Mouse (Mus musculus): ENCODE results near the gene Plcd3. TPM values are rescaled to one million over a fixed set of nuclear protein-coding genes. Genes with fewer than 3 reads are reported as not detected.

Plcd3 gene
- polyA plus RNA-seq, 1 experiment from 2014 or later = 1.0 TPM

DNA sequence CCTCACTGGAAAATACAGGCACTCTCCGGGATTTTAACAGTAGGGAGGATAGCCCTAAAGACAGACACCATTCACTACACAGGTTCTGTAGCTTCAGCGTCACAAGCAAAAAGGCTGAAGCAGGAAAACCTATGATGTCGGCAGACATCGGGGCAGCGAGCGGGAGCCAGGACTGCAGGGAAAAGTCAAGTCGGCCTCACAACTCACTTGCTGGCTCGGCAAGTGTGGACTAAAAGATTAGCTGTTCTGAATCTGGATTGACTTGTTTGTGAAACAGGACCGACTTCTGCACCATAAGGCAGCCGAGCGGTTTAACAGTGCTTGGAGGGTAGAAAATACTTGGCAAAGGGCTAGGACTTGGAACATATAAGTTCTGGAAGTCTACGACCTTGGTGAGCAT lies 11.5 kb upstream of the Plcd3 start:
- Histone ChIP-seq H3K4me2 (peak overlapping the region; percentile 86; the same call in 1 of the 2 replicates), H3K9ac (no peak overlapping the region), H3K27ac (ENCODE audit: low read depth) (no peak overlapping the region), H3K9me3 (ENCODE audit: low read depth, low read length) (no peaks in the 10 kb centered on the region), H3K4me3 (ENCODE audit: low read depth, low read length) (no peak overlapping the region), H3K27me3 (ENCODE audit: insufficient read depth, low read length) (no peaks in the 10 kb centered on the region), H3K36me3 (ENCODE audit: insufficient read depth) (no peaks in the 10 kb centered on the region), H3K4me1 (ENCODE audit: insufficient read depth) (peaks cover 17% of the 10 kb centered on the region)
- WGBS = 43% methylated on average over 12 of the region's 12 CpGs
- no peak for DNase-seq
- no peak for ATAC-seq (ENCODE audit: insufficient read depth)
- TF ChIP-seq CTCF (IDR thresholded peaks at IDR 0.05; ENCODE audit: low read depth) = no peak

DNA sequence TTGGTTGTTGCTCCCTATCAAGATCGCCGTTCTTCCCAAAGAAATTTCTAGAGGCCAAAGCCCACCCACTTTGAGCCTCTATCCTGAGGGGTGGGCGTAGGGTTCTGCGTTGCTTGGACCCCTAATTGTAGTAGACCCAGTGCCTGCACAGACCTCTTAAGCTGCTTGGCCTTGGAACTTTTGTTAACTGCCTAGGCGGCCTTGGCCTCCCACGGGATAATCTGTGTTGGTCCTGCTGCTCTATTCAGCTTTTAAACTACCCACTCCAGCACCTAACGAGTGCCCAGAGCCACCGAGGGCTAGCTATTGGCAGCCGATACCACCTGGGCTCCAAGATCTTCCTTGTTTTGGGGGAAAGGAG lies 11.1 kb upstream of the Plcd3 start:
- Histone ChIP-seq H3K27ac (ENCODE audit: low read depth) (peak overlapping the region; percentile 58), H3K4me1 (ENCODE audit: insufficient read depth) (peaks cover 17% of the 10 kb centered on the region), H3K9me3 (ENCODE audit: low read depth, low read length) (no peaks in the 10 kb centered on the region), H3K4me3 (ENCODE audit: low read depth, low read length) (peak overlapping the region; percentile 41), H3K9ac (peak overlapping the region; percentile 59), H3K27me3 (ENCODE audit: insufficient read depth, low read length) (no peaks in the 10 kb centered on the region), H3K36me3 (ENCODE audit: insufficient read depth) (no peaks in the 10 kb centered on the region), H3K4me2 (peak overlapping the region; percentile 86)
- no peak for TF ChIP-seq CTCF (IDR thresholded peaks at IDR 0.05; ENCODE audit: low read depth)
- ATAC-seq (ENCODE audit: insufficient read depth) (no peak), DNase-seq (no peak)
- 27% methylated on average over 9 of the region's 9 CpGs for WGBS

DNA sequence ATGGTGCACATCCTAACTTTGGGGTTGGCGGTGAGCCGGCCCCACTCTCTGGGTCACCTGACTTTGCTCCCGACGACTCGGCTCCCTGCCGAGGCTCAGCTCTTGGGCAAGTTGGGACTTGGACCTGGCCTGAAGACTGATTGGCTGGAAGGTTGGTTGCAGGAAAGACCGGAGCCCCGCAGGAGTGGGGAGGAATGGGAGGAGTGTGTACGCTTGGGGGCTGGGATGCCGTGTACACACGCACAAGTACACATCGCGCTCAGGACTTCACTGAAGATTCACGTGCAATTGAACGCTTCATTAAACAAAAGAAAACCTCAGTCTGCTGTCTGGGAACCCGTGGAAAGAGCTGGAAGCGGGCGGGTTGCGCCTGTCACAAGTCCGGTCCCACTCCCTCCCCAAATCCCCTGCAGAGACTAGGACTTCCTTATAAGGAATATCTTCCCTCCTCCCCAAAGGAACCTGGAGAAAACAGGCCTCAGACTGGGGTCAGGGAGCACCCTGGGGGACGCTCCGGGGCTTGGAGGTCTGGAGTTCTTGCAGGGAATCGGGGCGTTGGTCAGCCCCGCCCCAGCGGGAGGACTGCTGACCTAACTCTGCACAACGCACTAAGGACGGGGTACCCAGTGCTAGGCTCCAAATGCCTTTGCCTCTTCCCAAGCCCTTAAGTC lies 10.6 kb upstream of the Plcd3 start:
- no peaks in the 10 kb centered on the region for H3K9me3 ChIP-seq (ENCODE audit: low read depth, low read length)
- H3K9ac ChIP-seq = peak overlapping the region; percentile 59
- no peaks in the 10 kb centered on the region for H3K36me3 ChIP-seq (ENCODE audit: insufficient read depth)
- peak overlapping the region; percentile 58 for H3K27ac ChIP-seq (ENCODE audit: low read depth)
- no peaks in the 10 kb centered on the region for H3K27me3 ChIP-seq (ENCODE audit: insufficient read depth, low read length)
- WGBS = under 1% methylated on average over 28 of the region's 28 CpGs
- peak overlapping the region; percentile 86 for H3K4me2 ChIP-seq
- ATAC-seq (ENCODE audit: insufficient read depth) (no peak), DNase-seq (peak; percentile 78)
- H3K4me1 ChIP-seq (ENCODE audit: insufficient read depth) = peaks cover 17% of the 10 kb centered on the region
- H3K4me3 ChIP-seq (ENCODE audit: low read depth, low read length) = peak overlapping the region; percentile 41
- TF ChIP-seq CTCF (IDR thresholded peaks at IDR 0.05; ENCODE audit: low read depth) = no peak

DNA sequence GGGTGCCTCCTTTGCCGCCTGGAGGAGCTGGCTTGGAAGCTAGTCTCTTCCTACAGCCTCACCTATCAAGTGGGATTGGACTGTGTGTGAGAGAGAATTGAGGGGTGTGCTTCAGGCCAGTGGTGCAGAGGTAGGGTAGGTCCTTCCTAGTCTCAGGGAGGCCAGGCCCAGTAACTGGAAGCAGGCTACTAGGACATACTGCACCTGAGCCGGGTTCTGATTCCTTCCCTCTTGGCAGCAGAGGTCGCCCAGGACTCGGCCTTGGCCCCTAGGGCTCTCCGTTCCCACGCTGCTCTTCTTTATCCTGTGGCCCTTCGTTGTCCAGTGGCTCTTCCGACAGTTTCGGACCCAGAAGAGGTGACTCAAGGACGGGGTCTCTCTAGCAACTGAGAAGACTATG lies 9.8 kb upstream of the Plcd3 start:
- Histone ChIP-seq H3K4me2 (peak overlapping the region; percentile 86), H3K9ac (peak overlapping the region; percentile 59), H3K9me3 (ENCODE audit: low read depth, low read length) (no peaks in the 10 kb centered on the region), H3K4me3 (ENCODE audit: low read depth, low read length) (peak overlapping the region; percentile 41), H3K36me3 (ENCODE audit: insufficient read depth) (no peaks in the 10 kb centered on the region), H3K27me3 (ENCODE audit: insufficient read depth, low read length) (no peaks in the 10 kb centered on the region), H3K4me1 (ENCODE audit: insufficient read depth) (peaks cover 17% of the 10 kb centered on the region), H3K27ac (ENCODE audit: low read depth) (no peak overlapping the region)
- ATAC-seq (ENCODE audit: insufficient read depth) (no peak), DNase-seq (no peak)
- WGBS = 19% methylated on average over 10 of the region's 10 CpGs
- no peak for TF ChIP-seq CTCF (IDR thresholded peaks at IDR 0.05; ENCODE audit: low read depth)

DNA sequence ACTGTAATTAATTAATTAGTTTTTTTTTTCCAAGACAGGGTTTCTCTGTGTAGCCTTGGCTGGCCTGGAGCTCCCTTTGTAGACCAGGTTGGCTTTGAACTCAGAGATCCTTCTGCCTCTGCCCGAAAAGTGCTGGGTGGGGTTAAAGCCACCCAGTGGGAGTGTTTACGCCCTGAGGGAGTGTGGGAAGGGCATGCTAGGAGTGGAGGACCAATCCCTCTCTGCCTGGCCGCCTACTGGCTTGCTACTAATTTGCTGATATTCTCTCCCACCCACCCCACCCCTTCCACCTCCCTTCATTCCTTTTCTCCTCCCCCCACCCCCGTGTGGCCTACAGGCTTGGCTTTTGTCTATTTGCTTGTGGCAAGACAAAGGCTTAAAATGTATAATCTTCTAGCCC lies 4.9 kb upstream of the Plcd3 start:
- Histone ChIP-seq H3K27me3 (ENCODE audit: insufficient read depth, low read length) (no peaks in the 10 kb centered on the region), H3K4me1 (ENCODE audit: insufficient read depth) (peaks cover 11% of the 10 kb centered on the region), H3K4me2 (no peak overlapping the region), H3K27ac (ENCODE audit: low read depth) (no peak overlapping the region), H3K36me3 (ENCODE audit: insufficient read depth) (no peaks in the 10 kb centered on the region), H3K4me3 (ENCODE audit: low read depth, low read length) (no peak overlapping the region), H3K9me3 (ENCODE audit: low read depth, low read length) (no peaks in the 10 kb centered on the region), H3K9ac (no peak overlapping the region)
- ATAC-seq (ENCODE audit: insufficient read depth) (no peak), DNase-seq (no peak)
- no peak for TF ChIP-seq CTCF (IDR thresholded peaks at IDR 0.05; ENCODE audit: low read depth)
- 62% methylated on average over 4 of the region's 4 CpGs for WGBS

DNA sequence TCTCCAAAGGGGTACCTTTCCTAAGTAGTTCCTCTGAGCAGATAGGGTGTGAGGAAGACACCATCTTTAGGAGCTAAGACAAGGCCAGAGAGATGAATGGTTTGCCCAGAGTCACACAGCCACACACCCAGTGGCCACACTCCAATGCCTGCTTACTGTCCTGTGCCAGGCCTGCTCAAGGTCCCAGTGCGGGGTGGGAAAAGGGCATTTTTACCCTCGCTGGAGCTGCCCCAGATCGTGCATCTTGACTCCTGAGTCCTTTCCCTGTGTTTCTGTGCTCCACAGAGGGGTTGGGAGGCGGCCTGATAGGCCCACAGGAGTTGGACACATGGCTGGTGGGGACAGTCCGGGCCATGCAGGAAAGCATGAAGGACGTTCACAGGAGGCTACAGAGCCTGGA lies 4.4 kb upstream of the Plcd3 start:
- no peak for ATAC-seq (ENCODE audit: insufficient read depth)
- TF ChIP-seq CTCF (IDR thresholded peaks at IDR 0.05; ENCODE audit: low read depth) = no peak

DNA sequence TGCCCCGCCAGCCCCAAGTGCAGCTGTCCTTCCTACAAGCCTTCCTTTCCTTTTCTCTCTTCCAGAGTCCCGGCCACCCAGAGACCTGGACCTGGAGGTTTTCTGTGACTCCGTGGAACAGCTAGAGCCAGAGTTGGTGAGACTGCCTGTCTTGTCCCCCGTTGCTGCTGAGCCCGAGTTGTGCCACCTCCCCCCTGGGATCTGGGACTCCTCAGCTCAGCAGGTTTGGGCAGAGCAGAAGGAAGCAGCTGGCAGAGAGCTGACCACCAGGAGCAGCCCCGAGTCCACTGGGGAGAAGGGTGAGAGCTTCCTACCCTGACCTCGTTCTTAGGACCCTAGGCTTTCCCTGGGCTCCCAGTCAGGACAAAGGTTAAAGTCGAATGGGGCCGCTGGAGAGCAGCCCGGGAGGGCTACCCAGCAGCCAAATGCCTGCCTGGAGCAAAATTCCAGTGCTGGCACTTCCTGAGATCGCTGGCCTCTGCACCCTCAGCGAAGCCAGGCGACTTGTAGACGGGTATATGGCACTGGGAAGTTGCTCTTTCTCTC lies 3.8 kb upstream of the Plcd3 start:
- ATAC-seq (ENCODE audit: insufficient read depth) (no peak), DNase-seq (no peak)
- Histone ChIP-seq H3K9ac (no peak overlapping the region), H3K36me3 (ENCODE audit: insufficient read depth) (no peaks in the 10 kb centered on the region), H3K4me1 (ENCODE audit: insufficient read depth) (peaks cover 12% of the 10 kb centered on the region; the same call in 1 of the 2 replicates), H3K27me3 (ENCODE audit: insufficient read depth, low read length) (peaks cover 9% of the 10 kb centered on the region), H3K4me3 (ENCODE audit: low read depth, low read length) (no peak overlapping the region), H3K9me3 (ENCODE audit: low read depth, low read length) (no peaks in the 10 kb centered on the region), H3K4me2 (no peak overlapping the region), H3K27ac (ENCODE audit: low read depth) (no peak overlapping the region)
- WGBS = 53% methylated on average over 14 of the region's 14 CpGs
- no peak for TF ChIP-seq CTCF (IDR thresholded peaks at IDR 0.05; ENCODE audit: low read depth)

More for the DNA sequence above, 4.4 kb upstream of the Plcd3 start:
- no peak overlapping the region for H3K4me3 ChIP-seq (ENCODE audit: low read depth, low read length)
- H3K27ac ChIP-seq (ENCODE audit: low read depth) = no peak overlapping the region
- H3K36me3 ChIP-seq (ENCODE audit: insufficient read depth) = no peaks in the 10 kb centered on the region
- peaks cover 12% of the 10 kb centered on the region; the same call in 1 of the 2 replicates for H3K4me1 ChIP-seq (ENCODE audit: insufficient read depth)
- no peak overlapping the region for H3K9ac ChIP-seq
- no peak for DNase-seq
- no peaks in the 10 kb centered on the region for H3K9me3 ChIP-seq (ENCODE audit: low read depth, low read length)
- WGBS = 78% methylated on average over 6 of the region's 6 CpGs
- H3K27me3 ChIP-seq (ENCODE audit: insufficient read depth, low read length) = peaks cover 4% of the 10 kb centered on the region
- H3K4me2 ChIP-seq = no peak overlapping the region

All from lung, embryonic 14.5 days (tissue).